Mouse (Mus musculus): ENCODE measurements around the gene Tceal7.
"Not testable (repeated sequence)": the region's sequence is repeated elsewhere in the genome, so short reads cannot be mapped to it uniquely, and the experiment has no call there.

Gene Tceal7

GRCm38 (mm10) chrX:136214729-136215677 lies at the start of gene Tceal7, which contains the start of gene Bex1:
TSS of gene Tceal7 (plus strand) at chrX:136214779.
TSS of gene Bex1 (minus strand) at chrX:136215513.
- not testable (repeated sequence) for DNase-seq (ENCODE audit: low spot score)

- DNase-seq (ENCODE audit: low spot score) = no peak
These were observed 44.0 kb upstream of the Tceal7 start for GRCm38 (mm10) chrX:136170625-136171024.

GRCm38 (mm10) chrX:136171189-136172117 lies 43.1 kb upstream of the Tceal7 start:
- DNase-seq (ENCODE audit: low spot score) = peak; percentile 51

- peak; percentile 78 for DNase-seq (ENCODE audit: low spot score)
These were observed 42.4 kb upstream of the Tceal7 start, which contains the start of gene Tceal8 for GRCm38 (mm10) chrX:136172118-136172551. TSS of gene Tceal8 (minus strand) at chrX:136172342.

GRCm38 (mm10) chrX:136172786-136173185 lies 41.8 kb upstream of the Tceal7 start:
- DNase-seq (ENCODE audit: low spot score) = no peak

- no peak for DNase-seq (ENCODE audit: low spot score)
These were observed 33.6 kb upstream of the Tceal7 start for GRCm38 (mm10) chrX:136180897-136181553.

GRCm38 (mm10) chrX:136183107-136183506 lies 31.5 kb upstream of the Tceal7 start:
- no peak for DNase-seq (ENCODE audit: low spot score)

GRCm38 (mm10) chrX:136195193-136195944 lies 19.2 kb upstream of the Tceal7 start:
- DNase-seq (ENCODE audit: low spot score) = no peak

- DNase-seq (ENCODE audit: low spot score) = no peak
These were observed 17.7 kb upstream of the Tceal7 start for GRCm38 (mm10) chrX:136196873-136197272.

GRCm38 (mm10) chrX:136203257-136203656 lies 11.3 kb upstream of the Tceal7 start:
- DNase-seq (ENCODE audit: low spot score) = no peak

GRCm38 (mm10) chrX:136203664-136204066 lies 10.9 kb upstream of the Tceal7 start, which contains the start of gene Tceal5:
TSS of gene Tceal5 (minus strand) at chrX:136203876.
- DNase-seq (ENCODE audit: low spot score) = no peak

GRCm38 (mm10) chrX:136204406-136204805 lies 10.2 kb upstream of the Tceal7 start:
- DNase-seq (ENCODE audit: low spot score) = no peak

GRCm38 (mm10) chrX:136213396-136213795 lies 1.2 kb upstream of the Tceal7 start:
- DNase-seq (ENCODE audit: low spot score) = no peak

GRCm38 (mm10) chrX:136216303-136216702 lies 1.7 kb downstream of the Tceal7 start:
- DNase-seq (ENCODE audit: low spot score) = no peak

GRCm38 (mm10) chrX:136223714-136224113 lies 9.1 kb downstream of the Tceal7 start:
- no peak for DNase-seq (ENCODE audit: low spot score)

GRCm38 (mm10) chrX:136227768-136228167 lies 13.2 kb downstream of the Tceal7 start:
- DNase-seq (ENCODE audit: low spot score) = no peak

- no peak for DNase-seq (ENCODE audit: low spot score)
These were observed 23.5 kb downstream of the Tceal7 start for GRCm38 (mm10) chrX:136238118-136238517.

- no peak for DNase-seq (ENCODE audit: low spot score)
These were observed 28.6 kb downstream of the Tceal7 start for GRCm38 (mm10) chrX:136243181-136243580.

GRCm38 (mm10) chrX:136244574-136245229 lies 30.1 kb downstream of the Tceal7 start, which contains the start of gene Tceal9:
TSS of gene Tceal9 (plus strand) at chrX:136245079.
- DNase-seq (ENCODE audit: low spot score) = peak; percentile 80

GRCm38 (mm10) chrX:136245521-136246071 lies 31.0 kb downstream of the Tceal7 start:
- peak; percentile 26 for DNase-seq (ENCODE audit: low spot score)

Measured in ovary, adult 18-20 months (tissue).